Mouse (Mus musculus): ENCODE data around the gene Atl2. TPM values are rescaled to one million over a fixed set of nuclear protein-coding genes. Genes with fewer than 3 reads are reported as not detected.
A peak's percentile ranks its signal among the peaks of the same experiment; 100 is the strongest.

The Atl2 gene
- polyA plus RNA-seq, 1 experiment from 2014 or later: 42.6 TPM

- WGBS: 20% methylated on average over 9 of the region's 9 CpGs
- Histone ChIP-seq H3K4me3 (replicated peaks) (no peak overlapping the region), H3K27me3 (replicated peaks) (no peaks in the 10 kb centered on the region), H3K4me2 (replicated peaks) (peak overlapping the region; percentile 39), H3K27ac (0 out of 2 replicates have a peak overlapping the region, but pooled peaks have one; percentile 33), H3K9me3 (no peaks in the 10 kb centered on the region), H3K36me3 (no peaks in the 10 kb centered on the region), H3K9ac (no peak overlapping the region), H3K4me1 (replicated peaks) (no peaks in the 10 kb centered on the region)
- ATAC-seq: peak; percentile 98
Observed at GRCm38 (mm10) chr17:79918484-79919004, 22.6 kb upstream of the Atl2 start.

GRCm38 (mm10) chr17:79916996-79917395 lies 21.1 kb upstream of the Atl2 start:
- Histone ChIP-seq H3K36me3 (no peaks in the 10 kb centered on the region), H3K27ac (no peak overlapping the region), H3K27me3 (replicated peaks) (no peaks in the 10 kb centered on the region), H3K4me2 (replicated peaks) (no peak overlapping the region), H3K4me1 (replicated peaks) (no peaks in the 10 kb centered on the region), H3K4me3 (replicated peaks) (no peak overlapping the region), H3K9ac (no peak overlapping the region), H3K9me3 (no peaks in the 10 kb centered on the region)
- 80% methylated on average over 9 of the region's 9 CpGs for WGBS
- no peak for ATAC-seq

DNA sequence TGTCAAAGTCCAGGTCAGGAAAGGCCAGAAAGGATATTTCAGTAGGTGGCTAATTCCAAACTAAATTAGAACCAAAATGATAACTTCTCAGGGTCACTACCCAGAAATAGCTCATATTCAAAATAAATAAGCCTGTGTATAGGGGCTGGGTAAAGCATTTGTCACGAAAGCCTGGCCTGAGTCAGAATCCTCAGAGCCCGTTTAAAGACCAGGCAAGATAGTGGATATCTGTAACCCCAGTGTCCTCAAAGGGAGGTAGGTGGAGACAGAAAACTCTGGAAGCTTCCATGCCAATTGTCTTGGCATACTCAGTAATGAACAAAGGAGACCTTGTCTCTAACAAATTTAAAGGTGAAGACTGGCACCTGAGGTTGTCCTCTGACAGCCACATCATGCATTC lies 16.3 kb upstream of the Atl2 start:
- Histone ChIP-seq H3K4me1 (replicated peaks) (no peaks in the 10 kb centered on the region), H3K9me3 (no peaks in the 10 kb centered on the region), H3K27ac (no peak overlapping the region), H3K36me3 (no peaks in the 10 kb centered on the region), H3K4me2 (replicated peaks) (no peak overlapping the region), H3K4me3 (replicated peaks) (no peak overlapping the region), H3K27me3 (replicated peaks) (no peaks in the 10 kb centered on the region), H3K9ac (no peak overlapping the region)
- 61% methylated on average over 2 of the region's 2 CpGs for WGBS
- ATAC-seq: no peak

DNA sequence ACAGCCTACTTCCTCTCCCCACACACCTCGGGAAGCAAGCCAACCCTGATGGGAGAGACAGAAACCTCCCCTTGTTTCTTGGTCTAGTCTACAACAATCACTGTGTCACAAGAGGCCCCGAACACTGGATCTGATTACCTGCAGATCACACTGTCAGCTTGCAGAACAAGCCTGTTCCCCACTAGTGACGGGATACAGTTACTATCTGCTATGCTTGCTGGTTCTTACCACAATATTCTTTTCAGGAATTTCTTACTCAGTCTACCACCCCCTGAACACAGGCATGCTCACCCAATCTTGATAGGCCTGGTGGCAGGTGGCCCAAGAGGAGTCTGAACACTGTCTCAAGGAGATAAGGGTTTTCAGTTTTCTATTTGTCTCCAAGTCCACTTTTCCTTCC lies 15.8 kb upstream of the Atl2 start:
- 70% methylated on average over 3 of the region's 3 CpGs for WGBS
- Histone ChIP-seq H3K9me3 (no peaks in the 10 kb centered on the region), H3K9ac (no peak overlapping the region), H3K4me1 (replicated peaks) (no peaks in the 10 kb centered on the region), H3K4me2 (replicated peaks) (no peak overlapping the region), H3K4me3 (replicated peaks) (no peak overlapping the region), H3K36me3 (no peaks in the 10 kb centered on the region), H3K27me3 (replicated peaks) (no peaks in the 10 kb centered on the region), H3K27ac (no peak overlapping the region)
- 0 out of 2 replicates have a peak, but pooled peaks have one; percentile 23 for ATAC-seq

GRCm38 (mm10) chr17:79909571-79909970 lies 13.6 kb upstream of the Atl2 start:
- H3K4me3 ChIP-seq (replicated peaks): no peak overlapping the region
- no peaks in the 10 kb centered on the region for H3K4me1 ChIP-seq (replicated peaks)
- WGBS: 70% methylated on average over 12 of the region's 12 CpGs
- H3K9me3 ChIP-seq: no peaks in the 10 kb centered on the region
- H3K27ac ChIP-seq: no peak overlapping the region
- H3K36me3 ChIP-seq: no peaks in the 10 kb centered on the region
- no peak overlapping the region for H3K9ac ChIP-seq
- no peaks in the 10 kb centered on the region for H3K27me3 ChIP-seq (replicated peaks)
- no peak for ATAC-seq
- H3K4me2 ChIP-seq (replicated peaks): no peak overlapping the region

- no peak overlapping the region for H3K27ac ChIP-seq
- WGBS: 64% methylated on average over 4 of the region's 4 CpGs
- H3K4me2 ChIP-seq (replicated peaks): no peak overlapping the region
- H3K4me3 ChIP-seq (replicated peaks): no peak overlapping the region
- H3K4me1 ChIP-seq (replicated peaks): no peaks in the 10 kb centered on the region
- no peaks in the 10 kb centered on the region for H3K9me3 ChIP-seq
- H3K27me3 ChIP-seq (replicated peaks): no peaks in the 10 kb centered on the region
- ATAC-seq: peak; percentile 62
- H3K36me3 ChIP-seq: no peaks in the 10 kb centered on the region
- H3K9ac ChIP-seq: no peak overlapping the region
Observed at GRCm38 (mm10) chr17:79907698-79908097, 11.8 kb upstream of the Atl2 start.

- 81% methylated on average over 8 of the region's 8 CpGs for WGBS
- no peaks in the 10 kb centered on the region for H3K36me3 ChIP-seq
Observed at GRCm38 (mm10) chr17:79906791-79907494, 11.0 kb upstream of the Atl2 start.

GRCm38 (mm10) chr17:79904593-79904992 lies 8.7 kb upstream of the Atl2 start:
- Histone ChIP-seq H3K27me3 (replicated peaks) (no peaks in the 10 kb centered on the region), H3K9me3 (no peaks in the 10 kb centered on the region), H3K9ac (no peak overlapping the region), H3K4me3 (replicated peaks) (no peak overlapping the region), H3K36me3 (no peaks in the 10 kb centered on the region), H3K4me2 (replicated peaks) (no peak overlapping the region), H3K4me1 (replicated peaks) (no peaks in the 10 kb centered on the region), H3K27ac (no peak overlapping the region)
- ATAC-seq: peak; percentile 63
- WGBS: 66% methylated on average over 4 of the region's 4 CpGs

More at GRCm38 (mm10) chr17:79906791-79907494, 11.0 kb upstream of the Atl2 start:
- Histone ChIP-seq H3K9ac (no peak overlapping the region), H3K4me2 (replicated peaks) (no peak overlapping the region), H3K27ac (no peak overlapping the region), H3K4me3 (replicated peaks) (no peak overlapping the region), H3K27me3 (replicated peaks) (no peaks in the 10 kb centered on the region), H3K9me3 (no peaks in the 10 kb centered on the region), H3K4me1 (replicated peaks) (no peaks in the 10 kb centered on the region)
- no peak for ATAC-seq

DNA sequence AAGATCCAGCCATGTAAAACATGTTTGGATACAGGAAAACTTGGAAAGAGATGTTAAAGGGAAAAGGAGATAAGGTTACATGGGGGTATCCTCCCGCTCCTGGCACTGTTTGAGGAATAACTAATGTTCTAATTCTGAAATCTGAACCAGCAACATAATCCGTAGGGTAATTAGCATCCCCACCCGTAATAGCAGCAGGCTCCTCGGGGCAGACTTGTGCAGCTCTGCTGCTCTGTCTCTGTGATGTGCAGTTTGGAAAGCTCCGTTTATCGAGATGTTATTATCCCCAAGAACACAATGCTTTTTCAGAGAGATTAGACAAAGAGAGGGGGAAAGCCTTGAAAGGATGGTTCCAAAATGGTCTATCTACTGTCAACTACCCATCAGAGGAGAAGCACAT lies 5.3 kb upstream of the Atl2 start:
- no peaks in the 10 kb centered on the region for H3K36me3 ChIP-seq
- no peak overlapping the region for H3K9ac ChIP-seq
- H3K9me3 ChIP-seq: no peaks in the 10 kb centered on the region
- WGBS: 55% methylated on average over 6 of the region's 6 CpGs
- no peak overlapping the region for H3K27ac ChIP-seq
- no peak overlapping the region for H3K4me3 ChIP-seq (replicated peaks)
- H3K27me3 ChIP-seq (replicated peaks): no peaks in the 10 kb centered on the region
- H3K4me2 ChIP-seq (replicated peaks): no peak overlapping the region
- no peak for ATAC-seq
- no peaks in the 10 kb centered on the region for H3K4me1 ChIP-seq (replicated peaks)

DNA sequence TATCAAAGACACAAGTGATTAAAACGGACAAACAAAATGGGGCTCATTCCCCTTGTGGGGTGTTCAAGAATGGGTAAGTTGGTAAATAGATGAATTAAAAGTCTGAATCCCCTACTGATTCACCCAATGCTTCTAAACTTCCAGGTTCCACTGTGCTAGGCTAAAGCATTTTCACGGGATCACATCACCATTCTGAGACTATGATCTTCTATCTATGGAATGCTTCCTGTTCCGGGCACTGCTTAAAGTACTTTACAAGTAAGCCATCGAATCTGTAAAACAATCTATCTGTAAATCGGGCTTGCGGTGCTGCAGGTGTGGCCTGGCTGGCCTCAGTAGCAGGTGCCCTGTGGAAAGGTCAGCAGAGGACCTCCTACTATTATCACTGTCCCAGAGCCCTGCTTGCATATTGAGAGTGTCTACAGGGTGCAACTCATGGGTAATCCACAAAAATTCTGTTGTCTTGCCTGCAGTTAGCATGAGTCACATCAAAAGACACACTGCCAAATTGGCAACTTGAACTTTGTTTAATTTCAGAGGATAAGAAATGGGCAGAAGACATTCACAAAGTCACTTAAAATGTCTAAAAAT lies 2.3 kb upstream of the Atl2 start:
- Histone ChIP-seq H3K9me3 (no peaks in the 10 kb centered on the region), H3K4me3 (replicated peaks) (no peak overlapping the region), H3K36me3 (no peaks in the 10 kb centered on the region), H3K4me2 (replicated peaks) (no peak overlapping the region), H3K9ac (no peak overlapping the region), H3K27me3 (replicated peaks) (no peaks in the 10 kb centered on the region), H3K4me1 (replicated peaks) (peaks cover 1% of the 10 kb centered on the region; the same call in 1 of the 2 replicates), H3K27ac (no peak overlapping the region)
- ATAC-seq: no peak
- WGBS: 64% methylated on average over 6 of the region's 6 CpGs

DNA sequence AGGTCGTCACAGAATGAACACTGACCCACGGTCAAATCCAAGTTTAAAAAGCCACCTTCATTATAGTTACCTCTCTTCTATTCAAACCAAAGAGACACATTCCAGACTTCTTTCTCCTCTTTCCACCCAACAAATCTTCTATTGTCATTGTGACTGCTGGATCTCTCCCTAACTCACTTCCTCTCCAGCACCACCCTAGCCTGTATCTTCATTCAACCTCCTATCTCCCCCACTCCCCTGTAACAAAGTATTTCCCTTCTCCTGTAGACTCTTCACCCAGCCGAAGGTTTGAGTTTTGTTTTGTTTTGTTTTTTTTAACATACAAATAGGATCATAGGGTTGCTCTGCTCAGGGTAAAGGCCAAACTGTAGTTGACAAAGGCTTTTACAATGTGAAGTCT lies 1.7 kb upstream of the Atl2 start:
- H3K27ac ChIP-seq: no peak overlapping the region
- H3K4me1 ChIP-seq (replicated peaks): peaks cover 4% of the 10 kb centered on the region; the same call in 1 of the 2 replicates
- 77% methylated on average over 3 of the region's 3 CpGs for whole genome bisulfite sequencing
- no peak overlapping the region for H3K4me2 ChIP-seq (replicated peaks)
- no peaks in the 10 kb centered on the region for H3K36me3 ChIP-seq
- no peak for ATAC-seq
- H3K9ac ChIP-seq: no peak overlapping the region
- H3K9me3 ChIP-seq: no peaks in the 10 kb centered on the region
- no peak overlapping the region for H3K4me3 ChIP-seq (replicated peaks)
- no peaks in the 10 kb centered on the region for H3K27me3 ChIP-seq (replicated peaks)

DNA sequence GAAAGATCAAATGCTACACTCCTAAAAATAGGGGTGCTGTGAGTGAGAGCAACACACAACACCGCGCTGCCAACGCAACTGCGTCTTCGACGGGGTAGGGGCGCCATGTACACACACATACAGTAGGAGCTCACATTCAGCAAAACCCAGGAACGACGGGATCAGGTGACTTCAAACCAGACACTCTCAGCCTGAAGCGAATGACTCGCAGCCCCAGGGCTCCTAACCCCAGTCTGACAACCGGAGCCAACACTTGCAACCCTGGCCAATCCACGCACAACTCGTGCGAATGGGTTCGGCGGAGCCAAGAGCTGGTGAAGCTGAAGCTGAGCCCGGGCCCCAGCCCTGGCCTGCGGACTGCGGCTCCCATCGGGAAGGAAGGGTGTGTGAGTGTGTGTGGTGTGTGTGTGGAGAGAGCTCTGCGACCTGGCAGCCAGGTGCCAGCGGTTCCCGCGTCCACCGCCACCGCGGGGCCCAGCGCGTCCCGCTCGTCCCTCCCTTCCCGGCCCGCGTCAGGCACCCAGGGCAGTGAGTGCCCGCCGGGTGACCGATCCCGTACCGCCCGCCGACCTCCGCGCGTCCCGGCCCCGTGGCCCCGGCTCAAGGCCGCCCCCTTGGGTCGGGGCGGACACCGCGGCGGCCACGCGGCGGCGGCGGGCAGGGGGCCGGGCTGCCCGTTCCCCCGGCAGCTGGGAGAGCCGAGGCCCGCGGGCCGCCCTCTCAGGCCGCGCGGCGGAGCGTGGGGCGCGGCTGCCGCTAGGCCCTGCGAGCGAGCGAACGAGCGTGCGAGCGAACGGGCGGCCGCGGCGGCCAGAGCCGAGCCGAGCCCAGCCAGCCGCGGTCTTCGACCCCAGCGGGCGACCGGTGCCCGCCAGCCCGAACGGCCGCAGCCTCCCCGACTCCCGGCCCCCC lies 696 bp downstream of the Atl2 start:
- ATAC-seq: peak; percentile 74
- H3K9me3 ChIP-seq: no peaks in the 10 kb centered on the region
- peak overlapping the region; percentile 96 for H3K9ac ChIP-seq
- peaks cover 7% of the 10 kb centered on the region; the same call in 1 of the 2 replicates for H3K4me1 ChIP-seq (replicated peaks)
- H3K27ac ChIP-seq: peak overlapping the region; percentile 98
- no peaks in the 10 kb centered on the region for H3K36me3 ChIP-seq
- H3K4me3 ChIP-seq (replicated peaks): peak overlapping the region; percentile 84
- no peaks in the 10 kb centered on the region for H3K27me3 ChIP-seq (replicated peaks)
- under 1% methylated on average over 92 of the region's 100 CpGs for WGBS
- H3K4me2 ChIP-seq (replicated peaks): peak overlapping the region; percentile 67
